ENCODE assay signal across 8 mouse cellular contexts in genomic region chr14:55721700-55722437, GRCm38 (mm10). TPM values are rescaled to one million over a fixed set of nuclear protein-coding genes. Genes with fewer than 3 reads are reported as not detected.
DNase-seq lines count a peak whose midpoint lies in the region; ATAC-seq and TF ChIP-seq lines count a peak whose summit lies in the region.

Gene Rabggta (minus strand): TSS chr14:55722263.

- H3K4me2 ChIP-seq in embryonic facial prominence, embryonic 13.5 days = peak within 1 kb of the TSS; percentile 74
- H3K4me2 ChIP-seq in limb, embryonic 13.5 days (replicated peaks) = peak within 1 kb of the TSS; percentile 69
- H3K4me2 ChIP-seq in midbrain, embryonic 16.5 days (ENCODE audit: low read length) = peak within 1 kb of the TSS; percentile 79

- no peaks in the 10 kb centered on the region for H3K27me3 ChIP-seq in embryonic facial prominence, embryonic 13.5 days
- H3K27me3 ChIP-seq in heart, adult 2 months (ENCODE audit: control insufficient read depth, insufficient read depth, low read length) = no peaks in the 10 kb centered on the region
- no peaks in the 10 kb centered on the region for H3K27me3 ChIP-seq in limb, embryonic 13.5 days
- H3K27me3 ChIP-seq in midbrain, embryonic 16.5 days (ENCODE audit: control insufficient read depth, insufficient read depth, low read depth, low read length) = no peaks in the 10 kb centered on the region

- ATAC-seq in embryonic facial prominence, embryonic 13.5 days (ENCODE audit: insufficient number of reproducible peaks, insufficient read depth, low FRiP score, low TSS enrichment, low read depth) = peak; percentile 93
- peak; percentile 97 for ATAC-seq in limb, embryonic 13.5 days (ENCODE audit: low FRiP score, low read depth)
- ATAC-seq in midbrain, embryonic 16.5 days = peak; percentile 97

- under 1% methylated on average over 50 of the region's 50 CpGs for WGBS in embryonic facial prominence, embryonic 13.5 days
- under 1% methylated on average over 50 of the region's 50 CpGs for WGBS in heart, adult 2 months
- under 1% methylated on average over 50 of the region's 50 CpGs for WGBS in limb, embryonic 13.5 days
- WGBS in midbrain, embryonic 16.5 days = under 1% methylated on average over 46 of the region's 50 CpGs

- no peaks in the 10 kb centered on the region for H3K79me2 ChIP-seq in heart, adult 2 months (replicated peaks; ENCODE audit: control insufficient read depth, insufficient read depth, low read length)

- peak; percentile 61; the same call in 1 of the 2 replicates for TF ChIP-seq POLR2A in heart, adult 2 months (IDR thresholded peaks at IDR 0.05; ENCODE audit: insufficient read depth, low read depth, low read length)

- no peaks in the 10 kb centered on the region for H3K9me3 ChIP-seq in embryonic facial prominence, embryonic 13.5 days
- no peaks in the 10 kb centered on the region for H3K9me3 ChIP-seq in limb, embryonic 13.5 days
- no peaks in the 10 kb centered on the region for H3K9me3 ChIP-seq in midbrain, embryonic 16.5 days (replicated peaks; ENCODE audit: control insufficient read depth, low read length, poor library complexity, severe bottlenecking)

- intact Hi-C loops in heart, adult 2 months (cut with DNase I) = loop anchor here (1.0 to 10.0 kb wide), 4 partner anchors 21 to 237 kb away; partner anchors contain the start of gene Tm9sf1

- TF ChIP-seq EP300 in heart, adult 2 months (IDR thresholded peaks at IDR 0.05; ENCODE audit: insufficient read depth, low read depth, low read length) = 0 out of 2 replicates have a peak, but pooled peaks have one; percentile 50

- H3K27ac ChIP-seq in embryonic facial prominence, embryonic 13.5 days = peak within 1 kb of the TSS; percentile 71
- H3K27ac ChIP-seq in heart, adult 2 months = peak within 1 kb of the TSS; percentile 84
- H3K27ac ChIP-seq in limb, embryonic 13.5 days = peak within 1 kb of the TSS; percentile 75
- H3K27ac ChIP-seq in midbrain, embryonic 16.5 days (ENCODE audit: low read length) = peak within 1 kb of the TSS; percentile 82

- peak within 1 kb of the TSS; percentile 79 for H3K9ac ChIP-seq in embryonic facial prominence, embryonic 13.5 days
- H3K9ac ChIP-seq in heart, adult 2 months (ENCODE audit: low read depth, low read length) = peak within 1 kb of the TSS; percentile 81
- H3K9ac ChIP-seq in limb, embryonic 13.5 days = peak within 1 kb of the TSS; percentile 71
- H3K9ac ChIP-seq in midbrain, embryonic 16.5 days (ENCODE audit: low read depth, low read length) = peak within 1 kb of the TSS; percentile 75

- peak within 1 kb of the TSS; percentile 84 for H3K4me3 ChIP-seq in embryonic facial prominence, embryonic 13.5 days
- peak within 1 kb of the TSS; percentile 90 for H3K4me3 ChIP-seq in heart, adult 2 months
- H3K4me3 ChIP-seq in limb, embryonic 13.5 days = peak within 1 kb of the TSS; percentile 77
- H3K4me3 ChIP-seq in midbrain, embryonic 16.5 days (ENCODE audit: low read depth, low read length) = peak within 1 kb of the TSS; percentile 69

- peak; percentile 88 for DNase-seq in 3134 (ENCODE audit: extremely low read depth, insufficient read length, low spot score)
- peak; percentile 94 to 97 for DNase-seq in adrenal gland, postnatal 36 days
- DNase-seq in heart, adult 2 months = peak; percentile 91 to 92
- peak; percentile 95 to 96 for DNase-seq in kidney, adult 8-10 months
- DNase-seq in spleen, postnatal 10 days (ENCODE audit: low spot score in 2 of 2) = peak; percentile 89 to 96

- TF ChIP-seq CTCF in heart, adult 2 months (IDR thresholded peaks at IDR 0.05) = peak; percentile 88

- peaks cover 27% of the 10 kb centered on the region for H3K36me3 ChIP-seq in embryonic facial prominence, embryonic 13.5 days
- no peaks in the 10 kb centered on the region for H3K36me3 ChIP-seq in heart, adult 2 months (ENCODE audit: control insufficient read depth, insufficient read depth, low read length)
- peaks cover 30% of the 10 kb centered on the region for H3K36me3 ChIP-seq in limb, embryonic 13.5 days
- H3K36me3 ChIP-seq in midbrain, embryonic 16.5 days (ENCODE audit: control insufficient read depth, insufficient read depth, low read length) = peaks cover 15% of the 10 kb centered on the region; the same call in 1 of the 2 replicates

- peaks cover 9% of the 10 kb centered on the region for H3K4me1 ChIP-seq in embryonic facial prominence, embryonic 13.5 days
- no peaks in the 10 kb centered on the region; the same call in 1 of the 2 replicates for H3K4me1 ChIP-seq in heart, adult 2 months (ENCODE audit: control insufficient read depth, insufficient read depth, low read length)
- peaks cover 14% of the 10 kb centered on the region; the same call in 1 of the 2 replicates for H3K4me1 ChIP-seq in limb, embryonic 13.5 days
- peaks cover 14% of the 10 kb centered on the region for H3K4me1 ChIP-seq in midbrain, embryonic 16.5 days (ENCODE audit: control insufficient read depth, insufficient read depth, low read length)

RNA-seq across cellular contexts. Expression of gene Rabggta, which starts in this region (rescaled TPM):
- 10 to 100 TPM; 17.2 to 25.1 TPM for total RNA-seq in adrenal gland, postnatal 36 days (2021)
- 27.6 and 32.2 TPM in 2 replicates for polyA plus RNA-seq in embryonic facial prominence, embryonic 13.5 days (2015; fragmentation: Nextera tagmentation; extraction: Ambion mirVana)
- 10 to 100 TPM; 12.5 to 13.0 TPM for total RNA-seq in heart, adult 2 months (2021)
- polyA plus RNA-seq in heart, adult 2 months (2012; rRNA removed) = 26.3 and 32.2 TPM in 2 replicates
- polyA plus RNA-seq in limb, embryonic 13.5 days (2015; fragmentation: Nextera tagmentation; extraction: Ambion mirVana) = 24.8 and 26.2 TPM in 2 replicates
- polyA plus RNA-seq in midbrain, embryonic 16.5 days (2015; fragmentation: Nextera tagmentation; extraction: Ambion mirVana) = 64.0 and 65.1 TPM in 2 replicates

Comparison
In these comparisons a context has a peak if more than half of its experiments do, and no peak if none do; other contexts are left out.
1. Peak in every context shown above with its lines: DNase-seq, ATAC-seq, H3K4me3 ChIP-seq and H3K27ac ChIP-seq.